Mouse (Mus musculus): ENCODE data around the gene Det1.
A peak's percentile ranks its signal among the peaks of the same experiment; 100 is the strongest.

The Det1 gene

GRCm38 (mm10) chr7:78782639-78783581, 64.2 kb downstream of the Det1 start, which contains the start of the genes Mrps11 and Mrpl46:
Mrps11 (plus strand) TSS chr7:78783119.
Mrpl46 (minus strand) TSS chr7:78783531.
- DNase-seq (ENCODE audit: low spot score): peak; percentile 75

- no peak for DNase-seq (ENCODE audit: low spot score)
Measured at GRCm38 (mm10) chr7:78778741-78779140, 68.3 kb downstream of the Det1 start.

Measured in ovary, postnatal 14 days (tissue).